ENCODE assay signal across 16 mouse cellular contexts in genomic region chr12:107695438-107696267, GRCm38 (mm10).
"Had no signal": no experiment of that assay in that cellular context is flagged by ENCODE, and none has a peak within 500 bp of the region (broad histone marks: within the 10 kb centered on the region; RNA-seq: fewer than 3 reads in every experiment).

No protein-coding gene starts in this region.

- H3K27me3 ChIP-seq: liver, embryonic 12.5 days; megakaryocyte, embryonic 14.5 days; midbrain, embryonic 15.5 days; neural tube, embryonic 12.5 days; stomach, embryonic 15.5 days had no signal

- DNase-seq: kidney, postnatal 25 days; lung, embryonic 14.5 days; lung, postnatal 10 days; right cerebral cortex, postnatal 4 days; thymus, adult 2 months; thymus, postnatal 25 days had no signal

- H3K9me3 ChIP-seq: limb, embryonic 15.5 days; midbrain, embryonic 15.5 days; neural tube, embryonic 12.5 days; stomach, embryonic 15.5 days had no signal

- ATAC-seq: hindbrain, embryonic 16.5 days; inflammation-experienced regulatory T-cells, adult 6 months; liver, embryonic 12.5 days; midbrain, embryonic 15.5 days had no signal

- H3K9ac ChIP-seq: limb, embryonic 15.5 days; liver, embryonic 12.5 days; lung, embryonic 14.5 days; midbrain, embryonic 15.5 days; neural tube, embryonic 12.5 days; stomach, embryonic 15.5 days had no signal

- H3K4me3 ChIP-seq: limb, embryonic 15.5 days; liver, embryonic 12.5 days; midbrain, embryonic 15.5 days; neural tube, embryonic 12.5 days; stomach, embryonic 15.5 days had no signal

- H3K36me3 ChIP-seq: limb, embryonic 15.5 days; liver, embryonic 12.5 days; midbrain, embryonic 15.5 days; neural tube, embryonic 12.5 days; stomach, embryonic 15.5 days had no signal

- H3K4me1 ChIP-seq: liver, embryonic 12.5 days; megakaryocyte, embryonic 14.5 days; midbrain, embryonic 15.5 days; neural tube, embryonic 12.5 days; stomach, embryonic 15.5 days had no signal

- H3K4me2 ChIP-seq: limb, embryonic 15.5 days; liver, embryonic 12.5 days; lung, embryonic 14.5 days; midbrain, embryonic 11.5 days; midbrain, embryonic 15.5 days; neural tube, embryonic 12.5 days; stomach, embryonic 15.5 days had no signal

- H3K27ac ChIP-seq: limb, embryonic 15.5 days; liver, embryonic 12.5 days; macrophage; midbrain, embryonic 15.5 days; neural tube, embryonic 12.5 days; stomach, embryonic 15.5 days had no signal
